Mouse (Mus musculus) MEL (cell line): ENCODE results near the gene Gpm6b. TPM values are rescaled to one million over a fixed set of nuclear protein-coding genes. Genes with fewer than 3 reads are reported as not detected.
A peak's percentile ranks its signal among the peaks of the same experiment; 100 is the strongest.

Experiments
- DNase-seq: peaks from one replicate; pipeline ENCODE4 v3.0.0; 2011; ENCODE audit warnings: low read depth, low spot score
- H3K27ac ChIP-seq: 2 replicates; pipeline ENCODE4 v1.5.1; 2012; ENCODE audit warnings: low read depth, mild to moderate bottlenecking, control low read depth, low read length, moderate library complexity; ENCODE audit not compliant: control insufficient read depth
- H3K27me3 ChIP-seq, 2 experiments: fragments of 150-350 bp in 1 of 2; sonication (generic) in 1 of 2; 2 replicates each; pipeline ENCODE4 v1.6.1; 2012; ENCODE audit warnings: low read length in 2 of 2, mild to moderate bottlenecking in 2 of 2, improper control_type of control experiment in 1 of 2, moderate library complexity in 1 of 2; ENCODE audit not compliant: insufficient read depth in 2 of 2, control insufficient read depth in 1 of 2
- H3K36me3 ChIP-seq, 2 experiments: 2 replicates each; pipeline ENCODE4 v1.6.1; 2012 to 2014; ENCODE audit warnings: low read length in 2 of 2, improper control_type of control experiment in 1 of 2, inconsistent platforms in 1 of 2, mild to moderate bottlenecking in 1 of 2; ENCODE audit not compliant: insufficient read depth in 2 of 2, control insufficient read depth in 1 of 2
- H3K4me1 ChIP-seq, 2 experiments: fragments of 150-350 bp in 1 of 2; sonication (generic) in 1 of 2; 2 replicates each; pipeline ENCODE4 v1.6.1; 2012; ENCODE audit warnings: low read length in 2 of 2, improper control_type of control experiment in 1 of 2, mild to moderate bottlenecking in 1 of 2; ENCODE audit not compliant: insufficient read depth in 2 of 2, control insufficient read depth in 1 of 2
- H3K4me3 ChIP-seq, 2 experiments: fragments of 150-350 bp in 1 of 2; sonication (generic) in 1 of 2; 2 replicates each; pipeline ENCODE4 v1.5.1; 2012; ENCODE audit warnings: low read depth in 2 of 2, low read length in 2 of 2, mild to moderate bottlenecking in 2 of 2, moderate library complexity in 2 of 2, control low read depth in 1 of 2, improper control_type of control experiment in 1 of 2; ENCODE audit not compliant: control insufficient read depth in 1 of 2, insufficient read depth in 1 of 2
- H3K79me2 ChIP-seq: 2 replicates; pipeline ENCODE4 v1.6.1; 2012; ENCODE audit warnings: mild to moderate bottlenecking, low read length, moderate library complexity; ENCODE audit not compliant: control insufficient read depth, poor library complexity, insufficient read depth
- H3K9ac ChIP-seq: 2 replicates; pipeline ENCODE4 v1.6.1; 2012; ENCODE audit warnings: low read depth, mild to moderate bottlenecking, control low read depth, low read length, moderate library complexity; ENCODE audit not compliant: control insufficient read depth, poor library complexity, severe bottlenecking
- H3K9me3 ChIP-seq: fragments of 150-350 bp; sonication (generic); replicated peaks from 2 replicates; pipeline ENCODE4 v1.6.1; 2012; ENCODE audit warnings: mild to moderate bottlenecking, low read length, improper control_type of control experiment, moderate library complexity; ENCODE audit not compliant: insufficient read depth
- BHLHE40 ChIP-seq: IDR thresholded peaks from 2 replicates; pipeline ENCODE4 v1.6.1; 2012; ENCODE audit warnings: low read depth, mild to moderate bottlenecking, inconsistent platforms, low read length, improper control_type of control experiment, borderline replicate concordance
- CHD1 ChIP-seq: IDR thresholded peaks from 2 replicates; pipeline ENCODE4 v1.6.1; 2012; ENCODE audit warnings: low read depth, mild to moderate bottlenecking, inconsistent platforms, low read length, improper control_type of control experiment
- E2F4 ChIP-seq: IDR thresholded peaks from 2 replicates; pipeline ENCODE4 v1.6.1; 2011; ENCODE audit warnings: low read depth, low read length, improper control_type of control experiment, borderline replicate concordance
- EP300 ChIP-seq, 2 experiments: IDR thresholded peaks; 2 replicates each; pipeline ENCODE4 v1.6.1; 2011; ENCODE audit warnings: improper control_type of control experiment in 2 of 2, low read length in 2 of 2, low read depth in 1 of 2, mild to moderate bottlenecking in 1 of 2
- ETS1 ChIP-seq: IDR thresholded peaks from 2 replicates; pipeline ENCODE4 v1.6.1; 2012; ENCODE audit warnings: low read depth, mild to moderate bottlenecking, inconsistent platforms, low read length, improper control_type of control experiment, moderate library complexity
- GABPA ChIP-seq: IDR thresholded peaks from 2 replicates; pipeline ENCODE4 v1.6.1; 2012; ENCODE audit warnings: low read depth, mild to moderate bottlenecking, inconsistent platforms, low read length, improper control_type of control experiment, moderate library complexity
- GATA1 ChIP-seq: IDR thresholded peaks from 2 replicates; pipeline ENCODE4 v1.6.1; 2011; ENCODE audit warnings: low read depth, low read length, improper control_type of control experiment
- HCFC1 ChIP-seq: IDR thresholded peaks from 2 replicates; pipeline ENCODE4 v1.6.1; 2012; ENCODE audit warnings: low read depth, mild to moderate bottlenecking, inconsistent platforms, low read length, improper control_type of control experiment, moderate library complexity
- KAT2A ChIP-seq: conservative IDR thresholded peaks from 2 replicates; pipeline ENCODE4 v1.6.1; 2012; ENCODE audit warnings: low read depth, low read length, improper control_type of control experiment, inconsistent platforms
- MAFK ChIP-seq: IDR thresholded peaks from 2 replicates; pipeline ENCODE4 v1.6.1; 2011; ENCODE audit warnings: low read depth, mild to moderate bottlenecking, low read length, improper control_type of control experiment, borderline replicate concordance
- MAX ChIP-seq: IDR thresholded peaks from 2 replicates; pipeline ENCODE4 v1.6.1; 2011; ENCODE audit warnings: low read length, improper control_type of control experiment
- NRF1 ChIP-seq: IDR thresholded peaks from 2 replicates; pipeline ENCODE4 v1.6.1; 2014; ENCODE audit warnings: low read depth, mild to moderate bottlenecking, inconsistent platforms, low read length, improper control_type of control experiment, moderate library complexity; ENCODE audit not compliant: poor library complexity, insufficient read depth, severe bottlenecking
- RAD21 ChIP-seq: IDR thresholded peaks from 2 replicates; pipeline ENCODE4 v1.6.1; 2011; ENCODE audit warnings: mild to moderate bottlenecking, low read depth, low read length, improper control_type of control experiment
- RCOR1 ChIP-seq: IDR thresholded peaks from 2 replicates; pipeline ENCODE4 v1.6.1; 2012; ENCODE audit warnings: low read depth, mild to moderate bottlenecking, inconsistent platforms, low read length, improper control_type of control experiment
- SIN3A ChIP-seq: IDR thresholded peaks from 2 replicates; pipeline ENCODE4 v1.6.1; 2012; ENCODE audit warnings: low read length, improper control_type of control experiment, inconsistent platforms
- TAL1 ChIP-seq: IDR thresholded peaks from 2 replicates; pipeline ENCODE4 v1.6.1; 2012; ENCODE audit warnings: mild to moderate bottlenecking, inconsistent platforms, low read length, moderate library complexity, mixed read lengths
- TCF12 ChIP-seq: IDR thresholded peaks from 2 replicates; pipeline ENCODE4 v1.6.1; 2014; ENCODE audit warnings: low read depth, mild to moderate bottlenecking, inconsistent platforms, low read length, improper control_type of control experiment, moderate library complexity
- UBTF ChIP-seq: IDR thresholded peaks from 2 replicates; pipeline ENCODE4 v1.6.1; 2012; ENCODE audit warnings: low read depth, mild to moderate bottlenecking, inconsistent platforms, low read length, improper control_type of control experiment, moderate library complexity, borderline replicate concordance; ENCODE audit not compliant: insufficient read depth
- USF2 ChIP-seq, 2 experiments: IDR thresholded peaks; 2 replicates each; pipeline ENCODE4 v1.6.1; 2011 to 2012; ENCODE audit warnings: improper control_type of control experiment in 2 of 2, low read length in 2 of 2, borderline replicate concordance in 1 of 2, inconsistent platforms in 1 of 2, low read depth in 1 of 2, mild to moderate bottlenecking in 1 of 2; ENCODE audit not compliant: insufficient read depth in 1 of 2
- ZC3H11A ChIP-seq: IDR thresholded peaks from 2 replicates; pipeline ENCODE4 v1.6.1; 2012; ENCODE audit warnings: low read depth, mild to moderate bottlenecking, inconsistent platforms, low read length, improper control_type of control experiment
- ZKSCAN1 ChIP-seq: IDR thresholded peaks from 2 replicates; pipeline ENCODE4 v1.6.1; 2012; ENCODE audit warnings: low read depth, mild to moderate bottlenecking, inconsistent platforms, low read length, improper control_type of control experiment, moderate library complexity
- ZNF384 ChIP-seq: IDR thresholded peaks from 2 replicates; pipeline ENCODE4 v1.6.1; 2012; ENCODE audit warnings: low read depth, mild to moderate bottlenecking, inconsistent platforms, low read length, improper control_type of control experiment
- polyA plus RNA-seq, 2 experiments: library from polyadenylated mRNA; stranded (reverse) in 1 of 2; unstranded in 1 of 2; fragments of >175 nt in 1 of 2; fragments of >200 nt in 1 of 2; gene quantifications; 2 replicates each; pipeline versions ENCODE4 v1.2.1 to v1.2.4; 2012; ENCODE audit warnings: low replicate concordance in 2 of 2, low read depth in 1 of 2; ENCODE audit not compliant: insufficient read length in 2 of 2, insufficient read depth in 1 of 2, missing spikeins in 1 of 2
- total RNA-seq: library from RNA; depleted of rRNA; stranded (reverse); fragments of 300-350 nt; gene quantifications from 2 replicates; pipeline ENCODE4 v1.2.3, GENCODE M21; 2012; rRNA removed

The Gpm6b gene
- total RNA-seq: 2.9 and 4.9 TPM in 2 replicates
- polyA plus RNA-seq: 10 to 100 TPM in 1 of 2 experiments, not detected in 1; 13.2 TPM

DNA sequence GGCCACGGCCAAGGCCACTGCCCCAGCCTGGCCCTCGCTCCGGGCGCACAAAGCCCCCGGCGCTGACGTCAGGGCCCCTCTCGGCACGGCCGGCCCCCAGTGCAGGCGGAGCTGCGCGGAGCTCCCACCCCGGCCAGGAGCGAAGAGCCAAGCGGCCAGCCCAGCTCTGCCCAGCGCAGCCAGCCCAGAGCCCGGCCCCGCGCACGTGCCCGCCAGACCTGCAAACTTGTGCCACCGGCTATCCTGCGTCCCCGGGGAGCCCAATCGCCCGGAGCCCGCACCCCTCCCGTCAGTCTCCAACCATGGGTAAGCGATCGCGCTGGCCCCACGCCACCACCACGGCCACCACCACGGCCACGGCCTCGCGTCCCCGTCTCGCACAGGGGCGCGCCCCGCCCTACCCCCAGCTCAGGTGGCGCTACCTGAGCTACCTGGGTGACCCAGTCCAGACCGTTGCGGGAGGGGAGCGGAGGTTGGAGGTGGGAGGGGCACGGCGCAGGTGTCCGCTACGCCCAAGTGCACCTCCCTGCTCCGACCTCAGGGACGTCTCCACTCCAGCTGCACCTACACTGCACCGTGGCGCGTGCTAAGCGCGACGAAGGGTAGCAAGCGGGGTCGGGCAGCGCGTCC, at the start of gene Gpm6b:
Gene Gpm6b, plus strand, starts transcription at position 81 of the 630 bp plus-strand sequence.
- no peak for TF ChIP-seq BHLHE40
- no peak for TF ChIP-seq UBTF
- no peak for TF ChIP-seq MAFK
- no peak for TF ChIP-seq GABPA
- no peak for TF ChIP-seq ZC3H11A
- TF ChIP-seq NRF1: no peak
- no peak for TF ChIP-seq RCOR1
- Histone ChIP-seq H3K79me2 (no peaks in the 10 kb centered on the region), H3K9me3 (no peaks in the 10 kb centered on the region), H3K9ac (no peak within 1 kb of the TSS), H3K36me3 (no peaks in the 10 kb centered on the region), H3K27me3 (no peaks in the 10 kb centered on the region), H3K27ac (no peak within 1 kb of the TSS), H3K4me3 (no peak within 1 kb of the TSS), H3K4me1 (no peaks in the 10 kb centered on the region)
- DNase-seq: no peak

GRCm38 (mm10) chrX:166196327-166196726, 42.4 kb upstream of the Gpm6b start:
- 0 out of 4 replicates have a peak, but pooled peaks cover 0 to 2% of the 10 kb centered on the region in 2 experiments for H3K4me1 ChIP-seq
- TF ChIP-seq GATA1 (no peak), USF2 (IDR thresholded peaks at IDR 0.05; ENCODE audit: borderline replicate concordance in 1 of 2, insufficient read depth in 1 of 2, low read depth in 1 of 2, low read length in 2 of 2) (no peak), SIN3A (no peak), TCF12 (peak; percentile 18; the same call in 1 of the 2 replicates), ZKSCAN1 (no peak), ZNF384 (no peak), CHD1 (no peak), MAX (no peak), TAL1 (peak; percentile 36; the same call in 1 of the 2 replicates), ETS1 (no peak), HCFC1 (no peak), KAT2A (no peak), E2F4 (no peak), EP300 (IDR thresholded peaks at IDR 0.05; ENCODE audit: low read depth in 1 of 2, low read length in 2 of 2) (peak in 1 of 2 experiments; percentile 24; a peak in 2 of 4 replicates), RAD21 (no peak)
- TF ChIP-seq, all 39 proteins: peak for 3
- no peaks in the 10 kb centered on the region for H3K27me3 ChIP-seq
- no peak overlapping the region for H3K27ac ChIP-seq
- H3K4me3 ChIP-seq: no peak overlapping the region
- H3K36me3 ChIP-seq: no peaks in the 10 kb centered on the region
- H3K9ac ChIP-seq: no peak overlapping the region
- DNase-seq: peak; percentile 43
- H3K79me2 ChIP-seq: no peaks in the 10 kb centered on the region
- H3K9me3 ChIP-seq: no peaks in the 10 kb centered on the region
